Mouse (Mus musculus) urinary bladder, postnatal 14 days (tissue): ENCODE data around the gene Tfpi.
"Not testable (repeated sequence)": the region's sequence is repeated elsewhere in the genome, so short reads cannot be mapped to it uniquely, and the experiment has no call there.

Experiments used
- DNase-seq: peaks from one replicate; pipeline ENCODE4 v3.0.0; 2021; ENCODE audit warnings: low spot score

The Tfpi gene

DNA sequence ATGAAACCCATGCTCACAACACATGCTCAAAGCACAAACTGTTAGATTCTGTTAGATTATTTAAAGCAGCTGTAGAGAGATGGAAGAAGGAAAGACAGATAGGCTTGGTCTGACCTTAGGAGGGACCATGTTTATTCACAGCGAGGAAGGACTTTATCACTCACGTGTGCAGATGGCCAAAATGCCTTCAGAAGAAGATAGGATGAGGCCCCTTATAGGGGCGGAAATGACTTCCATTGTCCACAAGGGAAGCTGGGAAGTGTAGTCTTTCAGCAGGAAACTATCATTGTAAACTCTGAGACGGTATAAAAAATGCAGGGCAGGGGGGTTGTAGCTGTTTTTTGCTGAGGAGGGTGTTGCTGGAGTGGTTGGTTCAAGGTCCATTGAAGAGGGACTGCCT, at the start of gene Tfpi:
Gene Tfpi (minus strand): TSS at position 199 of the 400 bp plus-strand sequence.
- DNase-seq = no peak

DNA sequence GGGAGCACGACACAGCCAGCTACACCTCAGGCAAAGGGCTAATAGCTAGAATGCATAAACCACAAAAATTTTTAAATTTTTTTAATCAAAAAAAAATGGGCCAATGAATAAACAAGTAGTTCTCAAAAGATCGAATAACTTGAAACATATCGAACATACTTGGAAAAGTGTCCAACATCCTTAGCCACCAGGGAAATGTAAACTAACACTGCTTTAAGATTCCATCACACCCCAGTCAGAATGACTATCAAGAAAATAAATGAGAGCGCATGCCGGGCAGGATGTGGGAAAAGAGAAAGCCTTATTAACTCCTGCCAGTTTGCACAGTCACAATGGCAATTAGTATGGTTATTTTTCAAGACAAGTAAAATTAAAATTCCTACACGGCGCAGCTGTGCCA, 49.6 kb upstream of the Tfpi start:
- DNase-seq = no peak

DNA sequence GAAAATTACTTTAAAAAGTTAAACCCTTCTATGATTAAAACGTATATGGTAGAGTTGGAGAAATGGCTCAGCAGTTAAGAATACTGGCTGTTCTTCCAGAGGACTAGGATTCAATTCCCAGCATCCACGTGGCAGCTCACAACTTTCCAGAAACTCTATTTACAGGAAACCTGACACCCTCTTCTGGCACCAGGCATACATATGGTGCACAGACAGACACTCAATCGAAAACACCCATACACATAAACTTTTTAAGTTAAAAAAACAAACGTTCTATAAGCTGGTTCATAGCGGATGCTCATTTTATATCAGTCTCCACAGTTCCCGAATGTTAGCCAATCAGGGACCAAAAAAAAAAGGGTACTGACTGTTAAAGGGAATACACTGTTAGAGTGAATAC, 49.2 kb upstream of the Tfpi start:
- no peak for DNase-seq

DNA sequence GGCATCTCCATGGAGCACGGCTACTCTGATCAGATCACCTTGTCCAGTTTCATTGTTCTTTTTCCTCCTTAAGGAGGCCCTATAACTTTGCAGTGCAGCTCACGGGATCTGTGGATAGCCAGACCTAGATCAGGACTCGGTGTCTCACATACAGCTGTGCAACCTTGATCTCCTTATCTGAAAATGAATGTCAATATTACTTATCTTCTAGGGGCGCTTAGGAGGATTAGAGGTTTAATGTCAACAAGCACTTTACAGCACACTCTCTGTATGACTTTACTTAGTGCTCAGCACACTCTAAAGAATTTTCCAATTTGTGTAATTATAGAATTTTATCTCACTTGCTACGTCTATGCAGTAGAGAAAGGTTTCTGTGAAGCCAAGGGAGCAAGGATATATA, 48.5 kb upstream of the Tfpi start:
- DNase-seq = no peak

DNA sequence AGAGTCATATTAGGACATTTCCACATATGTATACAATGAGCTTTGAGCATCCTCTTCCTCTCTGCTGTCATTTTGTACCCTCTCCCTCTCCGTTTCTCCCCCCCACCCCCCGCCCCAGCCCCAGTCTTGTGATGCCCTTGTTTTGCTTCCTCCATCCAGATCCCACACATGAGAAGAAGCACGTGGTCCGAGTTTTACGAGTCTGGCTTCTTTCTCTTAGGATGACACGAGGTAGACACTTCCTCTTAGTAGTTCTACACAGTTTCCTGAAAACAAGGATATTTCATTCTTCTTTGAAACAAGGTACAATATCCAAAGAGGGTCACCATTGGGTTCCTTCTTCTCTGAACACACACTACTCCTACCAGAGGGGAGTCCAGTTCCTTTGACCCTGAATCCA, 47.4 kb upstream of the Tfpi start:
- DNase-seq = no peak

DNA sequence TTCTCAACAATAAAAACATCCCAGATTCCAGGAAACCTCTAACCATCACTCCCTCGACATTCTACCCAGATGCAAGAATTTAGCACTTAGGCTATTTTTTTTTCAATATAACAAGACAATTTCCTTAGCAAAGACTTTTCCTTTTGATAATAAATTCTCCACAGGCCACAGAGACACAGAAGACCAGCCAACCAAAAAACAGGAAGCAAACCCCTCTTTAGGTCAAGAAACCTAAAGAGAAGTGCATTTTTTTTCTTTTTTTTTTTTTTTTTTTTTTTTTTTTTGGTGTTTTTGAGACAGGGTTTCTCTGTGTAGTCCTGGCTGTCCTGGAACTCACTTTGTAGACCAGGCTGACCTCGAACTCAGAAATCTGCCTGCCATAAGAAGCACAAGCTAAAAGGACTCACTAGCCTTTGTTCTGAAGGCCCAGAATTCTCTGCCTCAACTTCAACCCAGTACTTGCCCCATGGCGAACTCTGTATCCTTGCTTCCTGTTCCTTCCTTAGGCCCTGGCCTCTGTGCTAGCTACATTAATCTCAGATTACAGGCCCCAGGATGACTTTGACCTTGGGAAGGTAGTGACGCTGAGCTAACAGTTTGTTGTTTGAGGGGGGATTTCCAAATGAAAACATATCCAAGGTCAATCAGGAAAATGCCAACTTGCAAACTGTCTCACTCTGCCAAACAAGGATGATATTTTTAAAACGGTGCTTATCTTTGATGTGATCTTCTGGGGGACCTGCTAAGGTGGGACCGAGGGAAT, 46.7 kb upstream of the Tfpi start:
- no peak for DNase-seq

DNA sequence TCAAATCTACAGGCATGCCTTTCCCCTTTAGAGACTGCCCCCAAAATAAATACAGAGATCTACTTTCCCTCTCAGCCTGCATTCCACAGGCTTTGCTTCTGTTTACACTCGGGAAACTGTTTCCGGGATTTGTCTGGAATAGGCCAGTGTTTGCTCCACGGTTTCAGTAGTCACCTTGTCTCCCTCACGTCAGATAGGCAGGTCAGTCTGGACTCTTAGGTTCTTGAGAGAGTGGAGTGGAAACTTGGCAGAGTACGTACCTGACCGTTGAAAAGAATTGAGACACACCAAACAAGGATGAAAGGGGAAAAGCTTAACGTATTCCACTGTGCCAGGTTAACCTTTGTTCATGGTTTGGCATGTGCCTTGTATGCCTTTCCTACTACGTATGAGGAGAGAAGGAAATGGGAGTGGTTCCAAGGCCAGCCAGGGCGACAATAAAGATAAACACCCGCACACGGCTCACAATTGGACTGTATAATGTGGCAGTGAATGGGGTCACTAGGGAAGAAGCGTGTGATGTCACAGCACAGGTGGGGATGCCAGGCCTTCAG, 43.0 kb upstream of the Tfpi start:
- peak; percentile 10 for DNase-seq

DNA sequence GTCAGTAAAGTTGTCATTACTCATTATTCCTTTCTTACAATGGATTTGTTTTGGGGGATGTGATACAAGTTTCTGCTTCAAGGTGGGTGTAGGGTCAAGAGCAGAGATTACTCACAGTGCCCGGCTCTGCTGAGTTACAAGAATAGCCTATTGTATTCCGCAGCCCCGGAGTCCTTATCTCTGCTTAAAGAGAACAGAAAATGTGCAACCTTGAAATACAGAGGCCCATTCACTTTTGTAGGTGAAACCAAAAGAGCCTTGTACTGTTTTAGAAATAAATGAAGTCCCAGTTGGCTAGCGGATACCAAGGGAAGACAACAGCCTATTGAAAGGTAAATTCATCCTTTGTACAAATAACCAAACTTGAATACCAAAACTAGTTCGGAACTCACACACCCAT, 42.2 kb upstream of the Tfpi start:
- DNase-seq = no peak

DNA sequence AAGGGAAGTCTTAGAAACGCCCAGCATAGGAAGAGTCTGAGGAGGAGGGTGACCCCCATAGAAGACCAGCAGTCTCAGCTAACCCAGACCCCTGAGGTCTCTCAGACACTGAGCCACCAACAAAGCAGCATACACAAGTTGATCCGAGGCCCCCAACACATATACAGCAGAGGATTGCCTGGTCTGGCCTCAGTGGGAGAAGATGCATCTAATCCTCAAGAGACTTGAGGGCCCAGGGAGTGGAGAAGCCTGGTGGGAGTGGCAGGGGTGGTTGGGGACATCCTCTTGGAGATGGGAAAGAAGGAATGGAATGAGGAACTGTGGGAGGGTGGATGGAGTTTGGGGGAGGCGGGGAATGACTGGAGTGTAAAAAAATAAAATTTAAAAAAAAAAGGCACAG, 36.7 kb upstream of the Tfpi start:
- no peak for DNase-seq

DNA sequence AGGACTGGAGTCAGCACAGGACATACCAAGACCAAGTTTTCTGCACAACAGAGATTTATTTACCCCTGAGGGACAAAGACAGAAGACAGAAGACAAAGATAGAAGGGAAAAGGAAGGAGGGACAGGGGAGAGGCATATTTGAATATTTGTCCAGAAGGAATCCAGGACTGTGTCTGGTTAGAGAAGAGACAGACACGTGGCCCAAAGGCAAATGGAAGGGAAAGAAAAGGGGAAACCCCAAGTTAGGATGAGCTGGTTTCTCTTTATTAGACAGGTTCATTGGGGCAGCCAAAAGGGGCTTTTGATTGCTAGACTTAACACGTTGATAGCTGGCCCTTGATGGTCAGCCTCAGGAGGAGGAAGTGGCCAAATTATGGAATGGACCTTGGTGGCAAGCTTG, 34.9 kb upstream of the Tfpi start:
- no peak for DNase-seq

DNA sequence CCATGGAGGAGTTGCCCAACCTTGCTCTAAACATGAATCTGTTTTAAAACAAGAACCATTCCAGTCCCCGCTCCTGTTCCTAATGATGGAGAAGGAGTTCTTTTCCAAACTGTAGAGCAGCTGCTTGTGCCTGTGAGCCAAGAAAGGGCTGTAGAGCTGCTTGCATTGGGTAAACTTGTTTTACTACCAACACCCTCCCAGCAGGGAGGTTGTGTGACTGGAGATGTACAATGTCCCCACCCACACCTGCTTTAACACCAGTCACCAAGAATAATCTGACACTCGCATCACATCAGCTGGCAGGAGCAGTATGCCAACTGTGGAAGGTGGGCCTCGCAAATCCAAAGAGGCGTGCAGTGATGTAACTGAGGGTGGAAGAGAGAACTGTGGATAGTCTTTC, 34.5 kb upstream of the Tfpi start:
- no peak for DNase-seq

DNA sequence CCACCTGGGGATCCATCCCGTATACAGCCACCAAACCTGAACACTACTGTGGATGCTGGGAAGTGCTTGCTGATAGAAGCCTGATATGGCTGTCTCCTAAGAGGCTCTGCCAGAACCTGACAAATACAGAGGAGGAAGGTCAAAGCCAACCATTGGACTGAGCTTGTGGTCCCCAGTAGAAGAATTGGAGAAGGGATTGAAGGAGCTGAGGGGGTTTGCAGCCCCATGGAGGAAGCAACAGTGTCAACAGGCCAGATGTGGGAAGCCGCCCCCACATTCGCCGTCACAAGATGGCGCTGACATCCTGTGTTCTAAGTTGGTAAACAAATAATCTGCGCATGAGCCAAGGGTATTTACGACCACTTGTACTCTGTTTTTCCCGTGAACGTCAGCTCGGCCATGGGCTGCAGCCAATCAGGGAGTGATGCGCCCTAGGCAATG, 28.4 kb upstream of the Tfpi start:
- DNase-seq = not testable (repeated sequence)

DNA sequence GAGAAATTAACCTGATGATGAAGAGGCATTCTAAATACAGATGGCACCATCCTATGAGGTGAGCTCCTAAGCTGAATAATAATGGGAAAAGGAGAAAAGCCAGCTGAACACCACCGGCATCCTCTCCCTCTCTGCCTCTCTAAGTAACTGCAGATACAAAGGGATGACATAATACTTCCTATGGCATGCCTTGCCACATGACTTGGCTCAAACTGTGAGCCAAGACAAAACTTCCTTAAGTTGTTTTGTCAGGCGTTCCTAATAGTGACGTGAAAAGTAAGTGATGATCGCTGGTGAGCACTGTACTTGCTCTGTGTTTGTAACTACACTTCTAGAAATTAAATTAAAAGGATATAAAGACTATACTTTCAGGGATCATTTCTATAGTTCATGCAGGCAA, 27.7 kb upstream of the Tfpi start:
- no peak for DNase-seq

DNA sequence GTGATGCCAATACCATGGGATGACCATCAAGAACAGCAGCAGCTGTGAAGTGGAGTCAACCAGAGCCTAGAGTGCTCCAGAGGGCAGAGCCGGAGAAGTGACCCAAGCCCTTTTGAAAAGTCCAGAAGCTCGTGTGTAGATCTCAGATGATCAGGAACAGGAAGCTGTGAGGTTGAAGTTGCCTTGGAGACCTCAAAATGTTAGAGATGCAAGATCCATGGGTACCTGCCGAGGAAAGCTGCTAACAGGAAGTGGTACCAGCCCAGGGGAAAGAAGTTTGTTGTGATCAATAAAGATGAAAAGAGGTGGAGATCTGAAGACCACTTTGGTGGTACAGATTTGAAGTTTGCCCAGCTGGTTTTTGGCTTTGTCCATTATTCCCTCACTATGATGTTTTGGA, 22.3 kb upstream of the Tfpi start:
- DNase-seq = no peak

DNA sequence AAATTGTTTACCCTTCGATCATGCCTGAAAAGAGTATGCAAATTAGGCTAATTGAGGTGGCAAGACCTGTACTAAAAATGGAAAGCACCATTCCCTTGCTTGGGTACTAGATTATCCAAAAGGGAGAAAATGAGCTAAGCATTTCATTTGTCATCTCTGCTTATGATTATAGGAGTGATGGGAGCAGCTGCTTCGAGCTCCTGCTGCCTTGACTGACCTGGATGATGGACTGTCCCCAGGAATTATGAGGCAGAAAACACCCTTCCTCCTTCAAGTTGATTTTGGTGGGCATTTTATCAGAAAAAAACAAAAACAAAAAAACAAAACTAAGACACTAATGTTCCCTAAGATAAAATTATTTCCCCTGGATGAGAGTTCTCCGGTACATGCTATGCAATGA, 18.5 kb upstream of the Tfpi start:
- DNase-seq = no peak

DNA sequence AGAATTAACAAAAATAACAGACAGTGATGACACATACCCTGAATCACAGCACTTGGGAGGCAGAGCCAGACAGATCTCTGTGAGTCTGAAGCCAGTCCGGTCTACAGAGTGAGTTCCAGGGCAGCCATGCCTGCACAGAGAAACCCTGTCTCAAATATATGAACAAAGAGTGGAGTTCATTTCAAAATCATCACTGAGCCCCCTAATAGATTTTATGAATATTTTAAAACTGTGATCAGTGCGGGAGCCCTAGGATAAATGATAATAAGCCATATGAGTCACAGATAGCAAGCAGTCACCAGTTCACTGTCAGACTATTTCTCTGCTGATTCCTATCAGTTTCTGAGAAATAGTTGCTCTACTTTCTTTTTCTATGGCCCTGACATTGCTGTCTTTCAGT, 17.1 kb upstream of the Tfpi start:
- DNase-seq = no peak

DNA sequence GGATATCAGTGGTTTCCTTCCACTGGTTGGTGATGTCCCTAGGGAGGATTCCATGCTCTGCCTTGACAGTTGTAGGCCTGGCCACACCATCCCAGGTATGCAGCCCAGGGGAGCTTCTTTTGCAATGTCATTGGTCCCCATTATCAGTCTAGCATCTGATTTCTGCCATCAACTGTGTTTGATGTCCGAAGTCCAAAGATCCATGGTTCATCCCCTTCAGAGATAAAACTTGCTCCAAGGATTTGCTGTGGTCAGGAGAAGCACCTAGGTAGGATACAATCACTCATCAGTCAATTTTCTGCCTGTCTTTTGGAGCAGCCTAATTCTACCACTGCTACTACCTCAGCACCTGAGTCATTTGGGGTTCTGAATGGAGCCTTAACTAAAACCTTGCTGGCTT, 15.1 kb upstream of the Tfpi start:
- DNase-seq = no peak

DNA sequence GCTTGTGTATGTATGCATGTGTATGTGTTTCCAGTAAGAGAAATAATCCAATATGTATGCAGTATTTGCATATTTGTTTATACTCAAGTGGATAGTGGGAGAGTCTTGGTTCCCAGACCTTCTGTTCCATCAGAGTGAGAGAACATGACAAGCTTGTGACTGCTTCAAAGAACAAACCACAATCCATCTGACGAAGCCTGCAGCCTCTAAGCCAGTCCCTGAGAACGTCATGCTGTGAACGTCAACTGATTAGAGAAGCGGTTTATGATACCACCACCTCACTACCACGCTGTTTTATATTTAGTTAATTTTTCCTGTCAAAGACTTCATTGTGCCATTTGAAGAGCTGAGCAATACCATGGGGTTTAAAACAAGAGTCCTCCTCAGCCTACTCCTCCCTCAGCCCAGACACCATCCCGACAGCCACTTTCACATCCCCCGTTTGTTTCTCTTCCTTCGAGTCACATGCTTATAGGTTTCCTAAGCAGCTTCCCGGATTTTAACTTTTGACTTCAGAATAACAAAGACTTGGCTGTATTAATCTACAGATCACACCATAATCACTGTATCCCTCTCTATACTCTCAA, 11.2 kb upstream of the Tfpi start:
- no peak for DNase-seq

DNA sequence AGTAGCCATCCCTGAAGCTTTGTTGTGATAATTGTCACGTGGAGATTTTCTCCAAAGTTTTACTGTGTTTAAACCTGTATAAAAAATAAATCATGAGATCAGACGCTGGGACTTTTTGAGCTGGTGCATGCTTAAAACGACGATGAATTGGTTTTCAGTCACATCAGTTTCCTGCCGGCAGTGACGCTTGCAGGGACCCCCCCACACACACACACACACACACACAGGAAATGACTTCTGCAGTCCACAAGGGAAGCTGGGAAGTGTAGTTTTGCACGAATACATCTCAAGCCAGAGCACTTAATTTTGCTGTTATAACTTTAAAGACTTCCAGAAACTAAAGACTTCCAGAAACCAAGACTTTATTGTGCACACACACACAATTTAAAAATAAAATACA, 5.3 kb upstream of the Tfpi start:
- DNase-seq = no peak

DNA sequence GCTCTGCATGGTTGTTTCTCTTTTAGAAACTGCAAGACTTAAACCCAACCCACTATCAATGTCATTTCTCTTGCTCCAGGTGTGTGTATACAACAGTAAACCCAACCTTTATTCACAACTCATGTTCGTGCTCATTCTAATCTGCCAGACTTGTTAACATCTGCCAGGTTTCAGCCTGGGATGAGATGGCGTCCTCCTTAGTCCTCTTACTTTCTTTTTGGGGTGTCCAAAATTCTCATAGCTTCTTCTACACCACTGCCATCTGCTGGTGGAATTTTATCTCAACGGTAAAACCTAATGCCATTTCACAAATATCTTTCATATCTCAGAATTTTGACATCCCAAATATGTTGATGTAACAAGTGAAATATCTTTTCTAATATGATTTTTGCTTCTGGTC, 2.5 kb upstream of the Tfpi start:
- DNase-seq = peak; percentile 42

DNA sequence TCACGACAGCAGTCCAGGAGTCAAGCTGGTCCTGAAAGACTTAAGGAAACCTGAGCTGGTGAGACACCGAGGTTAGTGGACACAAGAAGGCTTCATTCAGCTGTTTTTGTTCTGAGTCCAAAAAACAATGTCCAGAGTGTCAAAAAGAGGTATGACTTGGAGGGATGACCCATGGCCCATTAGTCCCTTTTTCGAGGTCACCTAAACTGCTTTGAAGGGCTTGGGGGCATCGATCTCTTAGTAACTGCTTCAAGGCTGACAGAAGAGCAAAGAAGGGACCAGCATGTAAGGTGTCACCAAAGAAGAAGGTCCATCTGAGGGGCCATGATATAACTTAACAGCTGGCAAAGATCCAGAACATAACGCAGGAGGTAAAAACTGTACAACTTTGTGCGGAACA, 1.2 kb upstream of the Tfpi start:
- DNase-seq = no peak

DNA sequence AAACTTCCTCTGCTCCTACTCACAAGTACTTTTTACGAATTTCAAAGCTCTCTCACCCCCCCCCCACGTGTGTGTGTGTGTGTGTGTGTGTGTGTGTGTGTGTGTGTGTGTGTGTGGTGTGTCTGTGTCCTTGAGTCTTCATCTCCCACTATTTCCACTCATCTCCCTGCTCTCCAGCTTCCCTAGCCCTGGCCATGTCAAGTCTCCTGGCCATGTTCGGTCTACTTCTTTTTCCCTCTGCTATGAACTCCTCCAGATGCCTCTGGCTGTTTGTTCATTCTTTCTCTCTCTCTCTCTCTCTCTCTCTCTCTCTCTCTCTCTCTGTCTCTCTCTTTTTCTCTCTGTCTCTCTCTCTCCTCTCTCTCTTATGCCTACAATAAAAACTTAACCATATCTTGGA, 444 bp downstream of the Tfpi start:
- no peak for DNase-seq

DNA sequence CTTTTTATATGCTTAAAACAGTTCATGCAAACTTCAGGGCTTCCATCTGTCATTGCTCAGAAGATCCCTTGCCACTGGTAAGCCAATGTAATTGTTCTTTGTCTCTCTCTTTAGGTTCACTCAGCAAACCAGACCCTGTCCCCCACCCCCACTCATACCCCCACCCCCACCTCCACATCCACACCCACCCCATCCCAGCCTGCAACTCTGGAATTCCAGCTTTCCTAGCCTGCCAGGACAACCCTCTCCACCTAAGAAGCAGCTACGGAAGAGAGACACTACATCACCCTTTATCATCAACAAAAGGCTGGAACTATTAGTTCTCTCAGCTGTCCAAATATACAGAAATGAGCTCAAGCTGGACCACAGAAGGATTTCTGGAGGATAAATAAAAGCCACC, 974 bp downstream of the Tfpi start:
- no peak for DNase-seq

DNA sequence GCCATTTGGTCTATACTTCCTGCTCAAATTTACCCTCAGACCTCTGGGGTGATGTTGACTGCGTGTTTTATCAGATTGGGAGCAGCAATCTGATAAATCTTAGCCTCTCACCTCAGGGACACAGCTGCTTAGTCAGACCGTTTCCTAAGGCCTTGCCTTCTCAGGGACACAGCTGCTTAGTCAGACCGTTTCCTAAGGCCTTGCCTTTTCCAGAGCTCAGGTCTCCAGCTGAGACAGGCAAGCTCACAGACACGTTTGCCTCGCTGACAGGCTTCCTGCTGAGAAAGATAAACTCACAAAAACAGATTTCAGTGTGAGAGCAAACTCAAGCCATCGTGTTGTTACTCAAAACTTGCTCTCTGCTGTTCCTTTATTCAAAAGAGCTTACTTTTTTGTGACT, 1.9 kb downstream of the Tfpi start:
- no peak for DNase-seq
